Mouse (Mus musculus): ENCODE measurements around the gene Pakap.

Pakap gene

GRCm38 (mm10) chr4:57632386-57632785, 64.4 kb downstream of the Pakap start:
- DNase-seq, result no peak

- DNase-seq, result no peak
Measured at GRCm38 (mm10) chr4:57633052-57633451, 65.1 kb downstream of the Pakap start.

- DNase-seq, result no peak
Measured at GRCm38 (mm10) chr4:57634956-57635355, 67.0 kb downstream of the Pakap start.

GRCm38 (mm10) chr4:57636782-57637482, 69.0 kb downstream of the Pakap start:
- DNase-seq, result no peak

- DNase-seq, result peak; percentile 53 to 66
Measured at GRCm38 (mm10) chr4:57637636-57638386, 69.8 kb downstream of the Pakap start.

GRCm38 (mm10) chr4:57638941-57639340, 71.0 kb downstream of the Pakap start:
- peak; percentile 39 to 44 for DNase-seq

GRCm38 (mm10) chr4:57640222-57640621, 72.2 kb downstream of the Pakap start:
- DNase-seq, result no peak

- DNase-seq, result no peak
Measured at GRCm38 (mm10) chr4:57640971-57641370, 73.0 kb downstream of the Pakap start.

- no peak for DNase-seq
Measured at GRCm38 (mm10) chr4:57650994-57651393, 83.0 kb downstream of the Pakap start.

GRCm38 (mm10) chr4:57651547-57651946, 83.6 kb downstream of the Pakap start:
- no peak for DNase-seq

- DNase-seq, result no peak
Measured at GRCm38 (mm10) chr4:57652185-57652904, 84.4 kb downstream of the Pakap start.

GRCm38 (mm10) chr4:57655966-57656365, 88.0 kb downstream of the Pakap start:
- DNase-seq, result no peak

- DNase-seq, result peak; percentile 41 to 55
Measured at GRCm38 (mm10) chr4:57656388-57656787, 88.4 kb downstream of the Pakap start.

GRCm38 (mm10) chr4:57656861-57657260, 88.9 kb downstream of the Pakap start:
- DNase-seq, result no peak

GRCm38 (mm10) chr4:57660470-57660869, 92.5 kb downstream of the Pakap start:
- DNase-seq, result peak; percentile 67 to 70

- DNase-seq, result no peak
Measured at GRCm38 (mm10) chr4:57666101-57666500, 98.1 kb downstream of the Pakap start.

- DNase-seq, result no peak
Measured at GRCm38 (mm10) chr4:57670813-57671469, 103.0 kb downstream of the Pakap start.

GRCm38 (mm10) chr4:57672541-57672940, 104.6 kb downstream of the Pakap start:
- no peak for DNase-seq

- DNase-seq, result peak; percentile 88 to 92
Measured at GRCm38 (mm10) chr4:57672996-57673906, 105.3 kb downstream of the Pakap start.

- DNase-seq, result no peak
Measured at GRCm38 (mm10) chr4:57674351-57674750, 106.4 kb downstream of the Pakap start.

- peak in 1 of 2 experiments; percentile 38 for DNase-seq
Measured at GRCm38 (mm10) chr4:57675387-57675786, 107.4 kb downstream of the Pakap start.

GRCm38 (mm10) chr4:57677916-57678315, 109.9 kb downstream of the Pakap start:
- no peak for DNase-seq
